Mouse (Mus musculus) cerebellum, adult 2 months (tissue): ENCODE measurements at regions not wholly inside any gene's neighbourhood (a gene's known extent, or its start where the extent isn't known, plus 50 kb on each side); places are given as distances from the start of the nearest gene placed in this dataset.

ENCODE experiments used
- CTCF ChIP-seq: fragments of 200-500 bp; IDR thresholded peaks from 2 replicates; pipeline ENCODE4 v1.5.1; 2011; ENCODE audit warnings: low read depth, mild to moderate bottlenecking, control low read depth, low read length, moderate library complexity, borderline replicate concordance; ENCODE audit not compliant: insufficient read depth
- POLR2A ChIP-seq: fragments of 200-500 bp; IDR thresholded peaks from 2 replicates; pipeline ENCODE4 v1.6.1; 2011; ENCODE audit warnings: low read length, control low read depth, borderline replicate concordance; ENCODE audit not compliant: insufficient read depth

DNA sequence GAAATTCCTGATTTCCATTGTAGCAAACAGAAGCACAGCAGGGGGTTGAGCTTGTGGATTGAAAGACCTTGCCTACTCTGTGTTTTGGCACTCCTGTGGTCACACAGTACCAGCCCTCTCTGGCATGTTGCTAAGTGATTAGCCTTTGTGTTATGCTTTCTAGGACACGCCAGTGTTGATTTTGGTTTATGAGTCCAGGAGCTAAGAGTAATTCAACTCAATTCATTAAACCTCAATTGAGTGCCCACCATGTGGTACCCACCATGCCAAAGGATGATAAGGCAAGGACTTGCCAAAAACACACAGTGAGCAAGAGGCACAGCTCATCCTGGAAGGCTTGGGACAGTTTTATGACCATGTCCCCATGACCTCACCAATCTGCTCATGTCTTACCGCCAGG lies 221.1 kb upstream of the Sox14 start:
- no peak for TF ChIP-seq CTCF
- TF ChIP-seq POLR2A = no peak
